Mouse (Mus musculus) ES-E14 (cell line): ENCODE results near the gene Lrp1.

Source experiments
- CHD2 ChIP-seq: IDR thresholded peaks from 2 replicates; pipeline ENCODE4 v1.6.1; 2014; ENCODE audit warnings: mild to moderate bottlenecking, low read depth, low read length, inconsistent platforms
- HCFC1 ChIP-seq: IDR thresholded peaks from 2 replicates; pipeline ENCODE4 v1.6.1; 2012; ENCODE audit warnings: low read length, inconsistent platforms, borderline replicate concordance; ENCODE audit not compliant: insufficient read depth
- MAFK ChIP-seq: IDR thresholded peaks from 2 replicates; pipeline ENCODE4 v1.6.1; 2014; ENCODE audit warnings: mild to moderate bottlenecking, low read depth, low read length, inconsistent platforms; ENCODE audit not compliant: insufficient read depth
- ZNF384 ChIP-seq: IDR thresholded peaks from 2 replicates; pipeline ENCODE4 v1.6.1; 2012; ENCODE audit warnings: low read depth, low read length, inconsistent platforms

DNA sequence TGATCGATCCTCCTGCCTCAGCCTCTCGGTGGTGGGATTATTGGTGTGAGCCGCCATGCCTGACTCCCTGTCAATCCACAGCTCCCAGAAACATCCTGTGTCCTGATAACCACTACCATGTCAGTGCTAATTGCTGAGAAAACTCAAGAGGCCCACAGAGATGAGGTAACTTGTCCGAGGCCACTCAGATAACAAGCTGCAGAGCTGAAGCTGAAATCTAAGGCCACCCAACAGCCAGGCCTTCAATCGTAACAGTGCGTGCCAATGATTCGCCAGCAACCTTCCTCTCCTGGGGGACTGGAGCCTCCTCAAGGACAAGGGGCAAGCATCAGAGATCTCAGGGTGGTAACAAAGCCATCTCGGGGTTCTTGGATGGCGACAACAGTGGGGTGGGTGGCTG lies 39.7 kb downstream of the Lrp1 start:
- TF ChIP-seq CHD2 (no peak), ZNF384 (no peak), MAFK (no peak), HCFC1 (no peak)
